Mouse (Mus musculus) subcutaneous adipose tissue, adult 2 months (tissue): ENCODE results near the gene Dkc1. TPM values are rescaled to one million over a fixed set of nuclear protein-coding genes. Genes with fewer than 3 reads are reported as not detected.

ENCODE experiments used
- polyA plus RNA-seq: library from polyadenylated mRNA; depleted of rRNA; stranded (reverse); fragments of >200 nt; gene quantifications from 2 replicates; pipeline ENCODE4 v1.2.3, GENCODE M21; 2012; ENCODE audit warnings: low replicate concordance; rRNA removed

Gene Dkc1
- 11.5 and 17.9 TPM in 2 replicates for polyA plus RNA-seq

DNA sequence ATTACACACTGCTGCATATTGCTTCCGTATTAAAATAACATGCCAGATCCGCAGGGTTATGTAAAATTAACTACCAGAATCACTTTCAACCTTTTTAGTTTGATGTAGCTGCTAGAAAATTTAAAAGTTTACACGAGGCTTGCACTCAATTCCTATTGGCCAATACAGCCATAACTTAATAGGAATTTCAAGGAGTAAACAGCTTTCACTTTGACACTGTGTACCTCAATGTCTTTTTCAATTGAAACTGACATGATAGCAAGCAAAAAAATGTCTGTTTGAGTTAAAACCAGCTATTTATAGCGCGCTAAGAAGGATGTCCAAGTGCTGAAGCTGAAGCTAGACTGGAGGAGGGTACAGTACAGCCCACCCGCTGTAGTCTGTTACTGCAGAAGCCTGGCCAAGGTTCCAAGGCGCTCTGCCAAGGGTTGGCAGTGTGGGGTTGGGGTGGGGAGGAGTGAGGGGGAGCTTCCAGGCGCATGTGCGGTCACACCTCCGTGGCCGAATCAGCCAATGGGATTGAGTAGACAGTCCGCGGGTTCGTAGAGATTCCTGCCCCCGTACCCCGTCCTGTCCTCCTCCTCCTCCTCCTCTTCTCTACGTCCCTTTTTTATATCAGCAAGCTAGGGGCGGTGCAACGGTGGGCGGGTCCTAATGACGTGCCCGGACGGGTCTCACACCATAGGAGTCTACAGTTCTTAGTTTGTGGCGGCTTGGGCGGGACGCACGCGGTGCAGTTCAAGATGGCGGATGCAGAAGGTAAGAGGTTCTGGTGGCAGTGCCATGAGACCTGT lies at the start of gene Dkc1:
Dkc1 (plus strand) TSS at position 486 of the 794 bp plus-strand sequence.

DNA sequence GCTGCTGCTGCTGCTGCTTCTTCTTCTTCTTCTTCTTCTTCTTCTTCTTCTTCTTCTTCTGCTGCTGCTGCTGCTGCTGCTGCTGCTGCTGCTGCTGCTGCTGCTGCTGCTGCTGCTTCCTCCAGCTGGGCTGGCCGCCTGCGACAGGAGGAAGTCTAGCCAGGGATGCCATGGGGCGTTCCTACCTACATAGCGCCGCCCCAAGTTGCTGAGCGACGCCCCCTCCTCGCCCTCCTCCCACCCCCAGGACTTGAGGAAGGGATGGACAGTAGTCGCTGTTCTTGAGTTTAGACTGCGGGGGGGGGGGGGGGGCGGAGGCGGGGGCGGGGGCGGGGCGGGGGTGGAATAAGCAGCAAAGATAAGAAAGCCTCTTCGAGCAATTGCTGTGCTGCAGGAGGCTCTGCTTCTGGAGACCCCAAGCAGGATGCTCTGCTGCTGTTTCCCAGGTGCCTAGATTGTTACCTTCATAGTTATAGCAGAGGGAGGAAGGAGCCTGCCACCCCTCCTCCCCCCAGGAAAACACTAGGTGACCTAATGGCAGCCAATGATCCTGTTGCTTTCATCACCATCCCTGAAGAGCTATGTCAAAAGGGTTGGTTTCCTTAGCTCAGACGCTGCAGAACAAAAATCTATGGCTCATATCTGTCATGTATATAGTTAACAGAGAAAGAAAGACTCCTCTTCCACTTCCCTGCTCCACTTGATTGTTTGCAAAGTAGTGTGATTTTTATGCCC lies 10.7 kb upstream of the Dkc1 start, which contains the start of gene Gab3:
Gab3 (minus strand) TSS at position 685 of the 735 bp plus-strand sequence.

DNA sequence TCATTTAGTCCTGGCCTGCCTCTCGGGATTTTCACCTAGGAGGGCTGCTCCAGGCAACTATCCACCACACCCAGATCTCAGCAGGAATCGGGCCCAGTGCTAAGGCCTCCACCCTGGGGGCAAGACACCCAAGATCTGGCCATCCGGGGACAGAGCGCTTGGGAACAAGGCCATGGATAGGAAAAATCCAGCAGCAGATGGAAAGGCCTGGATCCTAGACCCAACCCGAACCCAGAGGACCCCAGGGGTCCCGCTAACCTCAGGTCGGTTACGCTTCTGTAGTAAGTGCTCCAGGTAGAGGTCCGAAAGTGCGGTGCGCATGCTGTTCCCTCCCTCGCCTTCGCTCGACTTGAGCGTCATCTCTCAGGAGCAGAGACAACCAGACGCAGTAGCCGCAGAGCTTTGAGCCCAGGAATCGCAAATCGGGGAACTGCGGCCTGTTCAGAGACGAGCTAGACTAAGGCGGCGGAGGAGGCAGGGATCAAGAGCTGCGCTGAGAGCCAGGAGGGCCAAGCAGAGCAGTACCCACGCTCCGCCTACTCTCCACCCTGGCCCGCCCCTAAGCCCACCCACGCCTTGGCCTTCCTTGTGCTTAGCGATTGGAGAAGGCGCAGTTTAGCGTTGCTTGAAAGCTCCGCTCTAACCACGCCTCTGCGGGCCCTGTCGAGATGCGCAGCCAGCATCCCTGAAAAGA lies 35.0 kb downstream of the Dkc1 start, which contains the start of gene Mpp1:
Mpp1 (minus strand) TSS at position 550 of the 694 bp plus-strand sequence.

Other genes with a start within 250 kb of the Dkc1 start
- 1.3 and 1.7 TPM in 2 replicates for gene Gab3, start 10.4 kb upstream of the Dkc1 start, polyA plus RNA-seq
- gene Mpp1, start 35.2 kb downstream of the Dkc1 start, polyA plus RNA-seq = 95.2 and 111 TPM in 2 replicates
- not detected in 2 replicates for gene Smim9, start 67.9 kb downstream of the Dkc1 start, polyA plus RNA-seq